Mouse (Mus musculus): ENCODE measurements around the gene Cacna1s. TPM values are rescaled to one million over a fixed set of nuclear protein-coding genes. Genes with fewer than 3 reads are reported as not detected.

Cacna1s gene
- total RNA-seq, 2 experiments from 2014 or later: 0.94 to 1.2 TPM

GRCm38 (mm10) chr1:136104741-136105140 is 52.2 kb downstream of the Cacna1s start:
- intact Hi-C loops (cut with DNase I): no loop called here
- peak in 1 of 2 experiments; percentile 23 for DNase-seq

DNA sequence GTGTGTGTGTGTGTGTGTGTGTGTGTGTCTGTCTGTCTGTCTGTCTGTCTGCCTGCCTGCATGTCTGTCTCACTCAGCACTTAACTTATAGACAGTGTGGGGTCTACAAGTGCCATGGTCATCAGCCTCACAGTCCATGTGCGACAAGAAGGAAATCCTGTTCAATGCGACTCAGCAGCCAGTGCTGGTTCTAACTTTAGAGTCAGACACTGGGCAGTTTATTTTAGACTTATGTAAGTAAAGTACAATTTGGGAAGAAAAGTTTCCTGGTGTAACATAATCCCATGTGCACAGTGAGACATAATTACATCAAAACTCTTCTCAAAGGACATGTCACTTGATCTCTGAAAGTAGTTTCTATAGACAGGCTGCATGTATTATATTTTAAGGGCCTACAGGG is 56.9 kb downstream of the Cacna1s start:
- no peak for DNase-seq
- intact Hi-C loops (cut with DNase I): no loop called here

- DNase-seq: peak; percentile 50 to 74
- intact Hi-C loops (cut with DNase I): loop anchor here (2.0 to 10.0 kb wide), 2 partner anchors 51 to 99 kb away; partner anchors contain the start of gene Mroh3
These were observed 63.6 kb downstream of the Cacna1s start for GRCm38 (mm10) chr1:136116183-136116582.

DNA sequence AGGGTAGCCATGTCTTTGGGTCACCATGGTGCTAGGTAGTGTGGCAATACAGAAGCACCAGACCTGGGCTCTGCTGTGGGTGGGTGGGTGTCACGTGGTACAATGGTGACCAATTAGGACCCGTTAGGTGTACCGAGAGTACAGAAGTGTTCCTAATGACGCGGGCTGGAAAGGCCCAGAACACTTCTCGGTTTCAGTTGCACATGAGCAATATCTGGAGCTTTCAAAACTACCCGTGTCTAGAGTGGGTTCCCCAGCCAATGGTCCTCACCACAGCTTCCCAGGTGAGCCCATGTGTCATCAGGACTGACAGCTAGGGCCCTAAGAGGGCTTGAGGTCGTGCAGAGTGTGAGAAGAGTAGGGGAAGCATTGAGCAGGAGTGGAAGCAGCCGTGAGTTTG is 64.5 kb downstream of the Cacna1s start:
- DNase-seq: no peak
- intact Hi-C loops (cut with DNase I): loop anchor here (2.0 to 10.0 kb wide), 2 partner anchors 50 to 98 kb away; partner anchors contain the start of gene Mroh3

- DNase-seq: no peak
- intact Hi-C loops (cut with DNase I): loop anchor here (10.0 kb wide), 1 partner anchor 96 kb away; the partner anchor contains the start of gene Mroh3
These were observed 66.3 kb downstream of the Cacna1s start for GRCm38 (mm10) chr1:136118875-136119274.

GRCm38 (mm10) chr1:136119571-136120262 is 67.2 kb downstream of the Cacna1s start:
- intact Hi-C loops (cut with DNase I): loop anchor here (10.0 kb wide), 1 partner anchor 95 kb away; the partner anchor contains the start of gene Mroh3
- no peak for DNase-seq

GRCm38 (mm10) chr1:136120263-136120603 is 67.7 kb downstream of the Cacna1s start:
- intact Hi-C loops (cut with DNase I): no loop called here
- DNase-seq: no peak

- DNase-seq: no peak
- intact Hi-C loops (cut with DNase I): no loop called here
These were observed 68.2 kb downstream of the Cacna1s start for GRCm38 (mm10) chr1:136120785-136121184.

DNA sequence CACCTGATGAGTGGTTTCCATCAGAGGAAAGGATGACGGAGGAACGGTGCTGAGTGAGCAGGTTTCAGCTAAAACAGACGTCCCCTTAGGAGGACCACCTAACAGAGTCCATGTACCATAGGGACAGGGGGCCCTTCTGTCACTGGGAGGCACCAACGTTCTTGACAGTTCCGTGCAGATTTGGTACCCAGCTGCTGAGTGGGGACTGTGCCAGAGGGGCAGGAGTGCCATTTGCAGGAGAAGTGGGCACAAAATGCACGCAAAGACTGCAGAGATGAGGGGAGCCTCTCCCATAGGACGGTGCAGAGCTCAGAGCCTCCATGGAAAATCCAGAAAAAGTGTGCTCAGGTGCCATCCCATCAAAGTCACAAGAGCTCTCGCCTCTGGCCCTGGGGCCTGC is 69.5 kb downstream of the Cacna1s start:
- DNase-seq: no peak
- intact Hi-C loops (cut with DNase I): no loop called here

DNA sequence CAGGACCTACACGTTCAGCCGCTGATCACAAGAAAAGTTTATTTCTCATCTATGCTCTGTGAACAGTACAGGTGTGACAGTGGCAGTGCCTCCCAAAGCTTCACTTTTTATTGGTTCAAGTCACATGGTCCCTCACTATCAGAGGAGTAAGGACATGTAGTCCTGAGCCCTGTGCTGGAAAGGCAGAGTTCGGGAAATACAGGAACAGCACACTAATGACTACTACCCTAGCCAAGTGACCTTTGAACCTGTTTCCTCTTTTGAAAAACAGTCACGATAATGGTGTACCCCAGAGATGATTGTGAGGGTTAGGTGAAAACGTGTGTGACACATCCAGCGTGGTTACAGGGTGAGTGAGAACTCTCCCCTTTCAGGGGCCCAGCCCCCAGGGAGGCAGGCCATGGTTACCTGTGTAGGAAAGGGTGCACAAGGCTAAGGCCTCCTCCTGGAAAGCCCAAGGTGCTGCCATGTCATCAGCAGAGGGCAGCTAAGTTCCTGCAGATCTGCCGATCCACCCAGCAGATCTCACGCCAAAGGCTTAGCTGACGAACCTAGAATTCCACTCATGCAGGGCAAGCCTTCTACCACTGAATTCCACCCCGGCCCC is 73.7 kb downstream of the Cacna1s start:
- no peak for DNase-seq
- intact Hi-C loops (cut with DNase I): no loop called here

- intact Hi-C loops (cut with DNase I): no loop called here
- peak; percentile 79 to 80 for DNase-seq
These were observed 74.3 kb downstream of the Cacna1s start for GRCm38 (mm10) chr1:136126895-136127294.

- intact Hi-C loops (cut with DNase I): no loop called here
These were observed 75.3 kb downstream of the Cacna1s start for GRCm38 (mm10) chr1:136127856-136128255.

GRCm38 (mm10) chr1:136128416-136128815 is 75.9 kb downstream of the Cacna1s start:
- no peak for DNase-seq

More at GRCm38 (mm10) chr1:136127856-136128255, 75.3 kb downstream of the Cacna1s start:
- no peak for DNase-seq

DNA sequence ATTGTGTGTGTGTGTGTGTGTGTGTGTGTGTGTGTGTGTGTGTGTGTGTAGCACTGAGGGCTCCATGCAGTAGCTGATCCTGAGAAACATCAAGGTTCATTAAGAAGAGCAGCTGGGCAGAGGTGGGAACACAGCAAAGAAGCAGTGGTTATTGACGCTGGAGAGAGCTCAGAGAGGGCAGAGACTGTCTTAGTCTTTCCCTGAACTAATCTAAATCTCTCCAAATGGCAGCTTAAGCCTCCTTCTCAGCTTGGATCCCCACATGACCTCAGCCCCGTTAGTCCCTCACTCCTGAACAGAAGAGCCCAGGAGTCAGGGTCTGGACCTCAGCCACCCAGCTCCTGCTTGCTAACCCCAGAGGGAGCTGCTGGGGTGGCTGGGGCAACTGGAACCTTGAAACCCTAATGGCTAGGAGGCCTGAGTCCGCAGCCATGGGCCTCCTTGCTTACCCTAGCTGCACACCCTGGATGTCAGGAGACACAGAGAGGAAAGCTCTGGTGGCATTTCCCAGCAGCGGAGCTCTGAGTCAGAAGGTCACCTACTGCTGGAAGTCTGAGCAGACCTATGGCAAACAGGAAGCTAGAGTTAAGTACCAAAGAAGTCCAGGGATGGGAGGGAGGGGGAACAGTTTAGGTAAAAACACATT is 76.5 kb downstream of the Cacna1s start:
- intact Hi-C loops (cut with DNase I): no loop called here
- DNase-seq: no peak

More at GRCm38 (mm10) chr1:136128416-136128815, 75.9 kb downstream of the Cacna1s start:
- intact Hi-C loops (cut with DNase I): no loop called here

GRCm38 (mm10) chr1:136130107-136130506 is 77.6 kb downstream of the Cacna1s start:
- intact Hi-C loops (cut with DNase I): no loop called here
- DNase-seq: no peak

- intact Hi-C loops (cut with DNase I): no loop called here
- peak; percentile 86 to 88 for DNase-seq
These were observed 78.5 kb downstream of the Cacna1s start, which contains the start of gene Kif21b for GRCm38 (mm10) chr1:136130951-136131558. Gene Kif21b, plus strand, starts transcription at chr1:136131389.

DNA sequence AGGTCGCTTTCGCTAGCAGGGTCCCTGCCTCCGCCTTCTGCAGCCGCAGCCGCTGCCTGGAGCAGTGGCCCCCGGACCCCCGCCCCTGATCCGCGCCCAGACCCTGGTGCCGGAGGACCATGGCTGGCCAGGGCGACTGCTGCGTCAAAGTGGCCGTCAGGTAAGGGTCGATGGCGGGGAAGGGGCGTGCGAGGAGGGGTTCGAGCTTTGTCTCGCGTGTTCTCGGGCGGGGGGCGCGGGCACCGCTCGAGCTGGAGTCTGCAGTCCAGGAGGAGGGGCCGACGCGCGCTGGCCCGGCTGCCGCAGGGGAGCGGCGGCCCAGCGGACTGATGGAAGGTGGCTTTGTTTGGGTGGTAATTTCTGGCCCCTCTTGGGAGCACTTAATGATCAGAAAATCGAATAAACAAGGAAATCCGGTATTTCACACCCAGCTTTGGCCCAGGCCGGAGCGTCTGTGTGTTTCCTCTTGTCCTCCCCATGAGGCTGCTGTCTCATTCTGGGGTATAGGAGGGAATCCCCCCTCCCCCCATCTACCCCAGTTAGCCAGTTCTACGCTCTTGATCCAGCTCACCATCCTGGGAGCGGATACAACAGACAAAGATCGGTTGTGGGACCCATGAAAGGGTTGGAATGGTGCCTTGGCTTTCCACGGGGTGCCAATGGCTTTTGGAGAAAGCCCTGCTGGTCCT is 79.2 kb downstream of the Cacna1s start:
- DNase-seq: no peak
- intact Hi-C loops (cut with DNase I): no loop called here

GRCm38 (mm10) chr1:136132386-136133201 is 80.0 kb downstream of the Cacna1s start:
- DNase-seq: no peak
- intact Hi-C loops (cut with DNase I): no loop called here

- intact Hi-C loops (cut with DNase I): no loop called here
- DNase-seq: peak in 1 of 2 experiments; percentile 36
These were observed 81.2 kb downstream of the Cacna1s start for GRCm38 (mm10) chr1:136133570-136134240.
